Mouse (Mus musculus) stomach, embryonic 15.5 days (tissue): ENCODE results near the gene Pik3r6. TPM values are rescaled to one million over a fixed set of nuclear protein-coding genes. Genes with fewer than 3 reads are reported as not detected.

ENCODE experiments used
- ATAC-seq: fragments of 200-750 bp; cut with Nextera tagmentation; 2 replicates; pipeline ENCODE4 v1.8.0; 2017; ENCODE audit warnings: low read depth, moderate number of reproducible peaks, moderate TSS enrichment; ENCODE audit not compliant: insufficient read depth, low FRiP score
- H3K27ac ChIP-seq: fragments of 300-500 bp; sonication (generic); 2 replicates; pipeline ENCODE4 v1.5.1; 2015; ENCODE audit warnings: mild to moderate bottlenecking, inconsistent platforms
- H3K27me3 ChIP-seq: fragments of 300-500 bp; sonication (generic); replicated peaks from 2 replicates; pipeline ENCODE4 v1.6.1; 2015; ENCODE audit warnings: inconsistent platforms
- H3K36me3 ChIP-seq: fragments of 300-500 bp; sonication (generic); 2 replicates; pipeline ENCODE4 v1.6.1; 2015; ENCODE audit warnings: inconsistent platforms
- H3K4me1 ChIP-seq: fragments of 300-500 bp; sonication (generic); 2 replicates; pipeline ENCODE4 v1.6.1; 2015; ENCODE audit warnings: inconsistent platforms
- H3K4me2 ChIP-seq: fragments of 300-500 bp; sonication (generic); 2 replicates; pipeline ENCODE4 v1.6.1; 2015; ENCODE audit warnings: mild to moderate bottlenecking, inconsistent platforms
- H3K4me3 ChIP-seq: fragments of 300-500 bp; sonication (generic); replicated peaks from 2 replicates; pipeline ENCODE4 v1.5.1; 2015; ENCODE audit warnings: inconsistent platforms
- H3K9ac ChIP-seq: fragments of 300-500 bp; sonication (generic); 2 replicates; pipeline ENCODE4 v1.6.1; 2015; ENCODE audit warnings: inconsistent platforms
- H3K9me3 ChIP-seq: fragments of 300-500 bp; sonication (generic); 2 replicates; pipeline ENCODE4 v1.6.1; 2016; ENCODE audit warnings: inconsistent platforms
- WGBS: fragments of 180-500 bp; shearing (Covaris S2); methylation state at CpG from one replicate; pipeline ENCODE4 v1.1.7; 2015; 5-methylcytosine and 5-hydroxymethylcytosine counted together
- polyA plus RNA-seq: library from polyadenylated mRNA; unstranded; fragments of >200 nt; fragmentation: Nextera tagmentation; extraction: Ambion mirVana; gene quantifications from 2 replicates; pipeline ENCODE4 v1.2.1, GENCODE M21; 2015

The Pik3r6 gene
- polyA plus RNA-seq, 1 experiment from 2014 or later: 3.2 TPM

- no peak for ATAC-seq
- 85% methylated on average over 2 of the region's 2 CpGs for WGBS
- H3K27me3 ChIP-seq: no peaks in the 10 kb centered on the region
- H3K36me3 ChIP-seq: no peaks in the 10 kb centered on the region
- H3K9ac ChIP-seq: no peak overlapping the region
- H3K9me3 ChIP-seq: no peaks in the 10 kb centered on the region
- no peak overlapping the region for H3K4me2 ChIP-seq
- no peak overlapping the region for H3K4me3 ChIP-seq
- H3K4me1 ChIP-seq: peaks cover 27% of the 10 kb centered on the region
- no peak overlapping the region for H3K27ac ChIP-seq
These were observed 95.1 kb downstream of the Pik3r6 start for GRCm38 (mm10) chr11:68597912-68598311.

- Histone ChIP-seq H3K4me2 (no peak overlapping the region), H3K27me3 (no peaks in the 10 kb centered on the region), H3K36me3 (no peaks in the 10 kb centered on the region), H3K4me3 (no peak overlapping the region), H3K9me3 (no peaks in the 10 kb centered on the region), H3K27ac (peak overlapping the region; percentile 82), H3K9ac (no peak overlapping the region), H3K4me1 (peaks cover 27% of the 10 kb centered on the region)
- peak; percentile 65 for ATAC-seq
- WGBS: 14% methylated on average over 6 of the region's 6 CpGs
These were observed 97.8 kb downstream of the Pik3r6 start for GRCm38 (mm10) chr11:68600551-68601021.

- Histone ChIP-seq H3K4me3 (no peak overlapping the region), H3K27ac (peak overlapping the region; percentile 82), H3K36me3 (no peaks in the 10 kb centered on the region), H3K9ac (no peak overlapping the region), H3K4me2 (no peak overlapping the region), H3K9me3 (no peaks in the 10 kb centered on the region), H3K4me1 (peaks cover 27% of the 10 kb centered on the region), H3K27me3 (no peaks in the 10 kb centered on the region)
- 0 out of 2 replicates have a peak, but pooled peaks have one; percentile 7 for ATAC-seq
- WGBS: 17% methylated on average over 9 of the region's 9 CpGs
These were observed 98.7 kb downstream of the Pik3r6 start for GRCm38 (mm10) chr11:68601486-68601991.

Other genes with a start within 250 kb of the Pik3r6 start
- 16.1 and 18.7 TPM in 2 replicates for gene Ntn1, start 102.2 kb upstream of the Pik3r6 start, polyA plus RNA-seq
- 0.54 and 0.76 TPM in 2 replicates for gene Pik3r5, start 70.9 kb upstream of the Pik3r6 start, polyA plus RNA-seq
- gene Mfsd6l, start 53.2 kb downstream of the Pik3r6 start, polyA plus RNA-seq: 2.2 and 3.2 TPM in 2 replicates
- gene Ccdc42, start 84.0 kb downstream of the Pik3r6 start, polyA plus RNA-seq: 0.42 and 0.50 TPM in 2 replicates
- 86.6 and 88.4 TPM in 2 replicates for gene Myh10, start 188.5 kb downstream of the Pik3r6 start, polyA plus RNA-seq